Mouse (Mus musculus) regulatory T cell (primary cell): ENCODE results near the gene Hist1h2ac.

Experiments used
- in situ Hi-C: fragments of 300-600 bp; cut with MboI, MseI; formaldehyde crosslinking; loops from one replicate; pipeline ENCODE4 v1.15.1; 2025; ENCODE audit warnings: high pct_unique_total_duplicates

The Hist1h2ac gene

GRCm38 (mm10) chr13:23700786-23701520 is 17.2 kb upstream of the Hist1h2ac start:
- in situ Hi-C loops = no loop called here

- in situ Hi-C loops = no loop called here
Observed at GRCm38 (mm10) chr13:23699767-23700166, 16.0 kb upstream of the Hist1h2ac start.

- in situ Hi-C loops = no loop called here
Observed at GRCm38 (mm10) chr13:23698996-23699395, 15.2 kb upstream of the Hist1h2ac start.

GRCm38 (mm10) chr13:23698300-23698693 is 14.5 kb upstream of the Hist1h2ac start, which contains the start of gene Hist1h4c:
Gene Hist1h4c, minus strand, starts transcription at chr13:23698454.
- in situ Hi-C loops = no loop called here

- in situ Hi-C loops = no loop called here
Observed at GRCm38 (mm10) chr13:23697491-23698299, 13.9 kb upstream of the Hist1h2ac start.

- in situ Hi-C loops = no loop called here
Observed at GRCm38 (mm10) chr13:23696061-23696474, 12.3 kb upstream of the Hist1h2ac start.

GRCm38 (mm10) chr13:23695514-23695913 is 11.8 kb upstream of the Hist1h2ac start, which contains the start of gene Hist1h1t:
Gene Hist1h1t, plus strand, starts transcription at chr13:23695814.
- in situ Hi-C loops = no loop called here

GRCm38 (mm10) chr13:23694956-23695355 is 11.2 kb upstream of the Hist1h2ac start:
- in situ Hi-C loops = loop anchor here (5.0 kb wide), 1 partner anchor 37 kb away; no protein-coding TSS in a partner anchor

- in situ Hi-C loops = loop anchor here (5.0 kb wide), 1 partner anchor 38 kb away; no protein-coding TSS in a partner anchor
Observed at GRCm38 (mm10) chr13:23693856-23694440, 10.2 kb upstream of the Hist1h2ac start.

GRCm38 (mm10) chr13:23689459-23689858 is 5.7 kb upstream of the Hist1h2ac start:
- in situ Hi-C loops = no loop called here

GRCm38 (mm10) chr13:23688956-23689355 is 5.2 kb upstream of the Hist1h2ac start:
- in situ Hi-C loops = no loop called here

GRCm38 (mm10) chr13:23687907-23688306 is 4.2 kb upstream of the Hist1h2ac start:
- in situ Hi-C loops = no loop called here

GRCm38 (mm10) chr13:23687181-23687580 is 3.4 kb upstream of the Hist1h2ac start:
- in situ Hi-C loops = no loop called here

GRCm38 (mm10) chr13:23685966-23686365 is 2.2 kb upstream of the Hist1h2ac start:
- in situ Hi-C loops = no loop called here

- in situ Hi-C loops = no loop called here
Observed at GRCm38 (mm10) chr13:23685121-23685861, 1.5 kb upstream of the Hist1h2ac start.

GRCm38 (mm10) chr13:23684295-23684945 is 672 bp upstream of the Hist1h2ac start:
- in situ Hi-C loops = loop anchor here (5.0 kb wide), 2 partner anchors 112 to 1967 kb away; partner anchors contain the start of genes Hist1h2ad, Hist1h2ae, Hist1h2ai and Hist1h2bf

GRCm38 (mm10) chr13:23682947-23683754 is 597 bp downstream of the Hist1h2ac start:
- in situ Hi-C loops = loop anchor here (5.0 kb wide), 2 partner anchors 111 to 1966 kb away; partner anchors contain the start of genes Hist1h2ad, Hist1h2ae, Hist1h2ai and Hist1h2bf

GRCm38 (mm10) chr13:23682623-23682946 is 1.2 kb downstream of the Hist1h2ac start:
- in situ Hi-C loops = loop anchor here (5.0 kb wide), 2 partner anchors 110 to 1965 kb away; partner anchors contain the start of genes Hist1h2ad, Hist1h2ae, Hist1h2ai and Hist1h2bf

- in situ Hi-C loops = loop anchor here (5.0 kb wide), 2 partner anchors 110 to 1965 kb away; partner anchors contain the start of genes Hist1h2ad, Hist1h2ae, Hist1h2ai and Hist1h2bf
Observed at GRCm38 (mm10) chr13:23681990-23682582, 1.7 kb downstream of the Hist1h2ac start.
